8 mouse cellular contexts compared by ENCODE assay signal in the genomic region with DNA sequence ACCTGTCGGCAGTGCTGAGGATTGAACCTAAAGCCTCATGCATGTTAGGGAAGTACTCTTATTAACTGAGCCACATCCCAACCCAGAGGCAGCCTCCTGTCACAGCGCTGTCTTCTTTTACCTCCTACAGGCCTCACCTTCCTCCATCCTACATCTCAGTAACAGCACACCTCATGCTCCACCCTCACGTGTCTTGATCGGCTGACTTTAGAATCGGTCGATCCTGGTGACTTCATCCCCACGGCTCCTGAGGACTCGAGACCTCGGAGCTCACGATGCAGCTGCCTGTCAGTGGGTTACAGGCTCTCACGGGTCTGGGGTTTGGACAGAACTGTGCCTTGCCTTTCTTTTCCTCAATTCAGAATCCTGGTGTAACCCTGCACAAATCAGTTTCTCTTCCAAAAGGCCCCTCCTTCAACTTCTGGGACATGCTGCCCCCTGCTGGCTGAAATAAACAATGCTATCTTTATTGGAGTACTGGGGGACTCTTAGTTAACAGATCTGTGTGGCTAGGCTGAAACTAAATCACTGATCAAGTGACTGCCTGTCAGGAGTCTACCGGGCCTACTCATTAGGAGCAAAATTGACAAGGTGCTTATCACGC. TPM values are rescaled to one million over a fixed set of nuclear protein-coding genes. Genes with fewer than 3 reads are reported as not detected.
A peak's percentile ranks its signal among the peaks of the same experiment; 100 is the strongest.
DNase-seq lines count a peak whose midpoint lies in the region; ATAC-seq and TF ChIP-seq lines count a peak whose summit lies in the region.

No protein-coding gene starts in this region.

- no peak overlapping the region; the same call in 1 of the 2 replicates for H3K9ac ChIP-seq in ES-E14 (ENCODE audit: insufficient read depth, low read depth, low read length, poor library complexity, severe bottlenecking)
- no peak overlapping the region for H3K9ac ChIP-seq in forebrain, embryonic 13.5 days
- H3K9ac ChIP-seq in lung, embryonic 14.5 days, result no peak overlapping the region

- DNase-seq in ES-E14 (ENCODE audit: low read depth, low spot score), result peak; percentile 78
- peak; percentile 33 for DNase-seq in c-Kit-negative CD71-positive TER-119-positive erythroid progenitor cells, embryonic 14.5 days (ENCODE audit: low read depth, low spot score)
- DNase-seq in heart, postnatal 14 days, result peak; percentile 79 to 90
- peak; percentile 87 for DNase-seq in layer of hippocampus, adult 11-12 months (ENCODE audit: low spot score)
- DNase-seq in lung, embryonic 14.5 days, result peak; percentile 94
- peak; percentile 33 for DNase-seq in ovary, adult 18-20 months (ENCODE audit: low spot score)
- peak; percentile 50 to 82 for DNase-seq in thymus, postnatal 10 days (ENCODE audit: low spot score in 2 of 2)

- H3K27me3 ChIP-seq in forebrain, embryonic 13.5 days, result no peaks in the 10 kb centered on the region
- H3K27me3 ChIP-seq in lung, embryonic 14.5 days (ENCODE audit: insufficient read depth, low read length), result no peaks in the 10 kb centered on the region

- H3K36me3 ChIP-seq in ES-E14 (ENCODE audit: control insufficient read depth, insufficient read depth, low read length, poor library complexity, severe bottlenecking), result no peaks in the 10 kb centered on the region
- H3K36me3 ChIP-seq in forebrain, embryonic 13.5 days (ENCODE audit: poor library complexity, severe bottlenecking), result no peaks in the 10 kb centered on the region
- no peaks in the 10 kb centered on the region for H3K36me3 ChIP-seq in lung, embryonic 14.5 days (ENCODE audit: insufficient read depth)

- H3K4me1 ChIP-seq in ES-E14 (ENCODE audit: control insufficient read depth in 2 of 2, insufficient read depth in 2 of 2, low read length in 2 of 2, poor library complexity in 1 of 2), result peaks cover 0 to 13% of the 10 kb centered on the region in 2 experiments; a peak in 1 of 4 replicates
- H3K4me1 ChIP-seq in forebrain, embryonic 13.5 days, result no peaks in the 10 kb centered on the region
- no peaks in the 10 kb centered on the region for H3K4me1 ChIP-seq in lung, embryonic 14.5 days (ENCODE audit: insufficient read depth)

- in situ Hi-C loops in ES-E14 (cut with MboI; ENCODE audit: low sequenced_read_pairs in 2 of 2, unreplicated experiment in 2 of 2), result no loop called here

- WGBS in forebrain, embryonic 13.5 days, result 57% methylated on average over 13 of the region's 13 CpGs
- 47% methylated on average over 13 of the region's 13 CpGs for WGBS in lung, embryonic 14.5 days

- peak; percentile 83 for TF ChIP-seq CTCF in lung, embryonic 14.5 days (IDR thresholded peaks at IDR 0.05; ENCODE audit: low read depth)

- intact Hi-C loops in heart, postnatal 14 days (cut with DNase I), result loop anchor here (1.0 to 10.0 kb wide), 5 partner anchors 88 to 399 kb away; no protein-coding TSS in a partner anchor

- peak; percentile 68 for ATAC-seq in forebrain, embryonic 13.5 days
- peak; percentile 42; the same call in 1 of the 2 replicates for ATAC-seq in lung, embryonic 14.5 days (ENCODE audit: insufficient read depth)

- no peak overlapping the region for H3K4me2 ChIP-seq in forebrain, embryonic 13.5 days
- no peak overlapping the region for H3K4me2 ChIP-seq in lung, embryonic 14.5 days

- H3K9me3 ChIP-seq in ES-E14 (ENCODE audit: control insufficient read depth, insufficient read depth, low read depth, low read length), result no peaks in the 10 kb centered on the region
- no peaks in the 10 kb centered on the region for H3K9me3 ChIP-seq in forebrain, embryonic 13.5 days (replicated peaks)
- no peaks in the 10 kb centered on the region for H3K9me3 ChIP-seq in lung, embryonic 14.5 days (ENCODE audit: low read depth, low read length)

- no peak overlapping the region for H3K4me3 ChIP-seq in ES-E14 (ENCODE audit: insufficient read depth in 1 of 2, low read depth in 1 of 2, low read length in 2 of 2, poor library complexity in 1 of 2, severe bottlenecking in 1 of 2)
- H3K4me3 ChIP-seq in forebrain, embryonic 13.5 days, result no peak overlapping the region
- H3K4me3 ChIP-seq in lung, embryonic 14.5 days (ENCODE audit: low read depth, low read length), result no peak overlapping the region

- H3K27ac ChIP-seq in ES-E14 (ENCODE audit: insufficient read depth, low read depth, low read length, poor library complexity, severe bottlenecking), result no peak overlapping the region
- no peak overlapping the region for H3K27ac ChIP-seq in forebrain, embryonic 13.5 days
- H3K27ac ChIP-seq in lung, embryonic 14.5 days (ENCODE audit: low read depth), result no peak overlapping the region

TF ChIP-seq in ES-E14, 5 proteins besides CTCF, POLR2A, EP300 and RAD21:
- TF ChIP-seq ZC3H11A (IDR thresholded peaks at IDR 0.05; ENCODE audit: borderline replicate concordance, low read depth, low read length) (0 out of 2 replicates have a peak, but pooled peaks have one; percentile 78), MAFK (IDR thresholded peaks at IDR 0.05; ENCODE audit: insufficient read depth, low read depth, low read length) (no peak)

RNA-seq across cellular contexts. Expression of a gene that starts 41.7 kb away (rescaled TPM):
- total RNA-seq in ES-E14 (2012; rRNA removed), result 6.7 and 16.0 TPM in 2 replicates
- 32.4 and 38.4 TPM in 2 replicates for polyA plus RNA-seq in forebrain, embryonic 13.5 days (2015; fragmentation: Nextera tagmentation; extraction: Ambion mirVana)
- 10 to 100 TPM; 36.8 to 42.9 TPM for total RNA-seq in heart, postnatal 14 days (2021)
- 32.5 and 36.2 TPM in 2 replicates for polyA plus RNA-seq in lung, embryonic 14.5 days (2014; fragmentation: Nextera tagmentation; extraction: Ambion mirVana)

Comparison
In these comparisons a context has a peak if more than half of its experiments do, and no peak if none do; other contexts are left out.
1. DNase-seq: peak in every context shown above with its lines; median percentile 94 in lung, embryonic 14.5 days; 87 in layer of hippocampus, adult 11-12 months; 84 in heart, postnatal 14 days; 78 in ES-E14; 66 in thymus, postnatal 10 days; 33 in c-Kit-negative CD71-positive TER-119-positive erythroid progenitor cells, embryonic 14.5 days; 33 in ovary, adult 18-20 months.